Mouse (Mus musculus): ENCODE data around the gene Zfp36l2.

GRCm38 (mm10) chr17:84182311-84183271, 5.2 kb downstream of the Zfp36l2 start:
- TF ChIP-seq TAL1 (IDR thresholded peaks at IDR 0.05; ENCODE audit: low read length), result no peak
- no peak for TF ChIP-seq GATA1 (IDR thresholded peaks at IDR 0.05; ENCODE audit: low read length)

Data from erythroblast, embryonic 14.5 days (primary cell).